In the genomic region with DNA sequence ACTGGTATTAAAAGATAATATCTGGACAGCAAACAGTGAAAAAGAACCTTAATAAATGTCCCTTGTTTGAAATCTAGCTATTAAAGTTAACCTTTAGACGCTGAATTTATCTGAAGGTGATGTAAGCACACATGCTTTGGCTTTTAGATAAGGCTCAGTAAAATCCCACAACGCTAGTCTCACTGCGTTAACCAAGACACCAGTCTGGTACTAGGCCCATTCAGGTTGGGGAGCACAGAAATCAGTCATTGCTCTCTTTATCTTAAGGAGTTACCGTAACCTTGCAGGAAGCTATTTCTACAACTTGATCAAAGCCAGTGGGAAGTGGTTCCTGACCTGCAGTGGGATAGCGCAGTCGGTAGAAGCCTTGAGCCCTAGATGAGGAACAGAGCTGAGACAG, we compare ENCODE assay signal across 25 mouse cellular contexts.
"Had no signal": no experiment of that assay in that cellular context is flagged by ENCODE, and none has a peak within 500 bp of the region (broad histone marks: within the 10 kb centered on the region; RNA-seq: fewer than 3 reads in every experiment).

No protein-coding gene starts in this region.

- H3K4me2 ChIP-seq: heart, embryonic 12.5 days; hindbrain, embryonic 12.5 days; hindbrain, embryonic 14.5 days; limb, embryonic 12.5 days; liver, embryonic 11.5 days; liver, embryonic 13.5 days; liver, embryonic 15.5 days had no signal

- H3K4me1 ChIP-seq: hindbrain, embryonic 10.5 days had no signal

- ATAC-seq: hindbrain, embryonic 16.5 days; inflammation-experienced regulatory T-cells, adult 6 months had no signal

- H3K27ac ChIP-seq: gastrocnemius, adult 2 months; heart, embryonic 10.5 days; hindbrain, embryonic 10.5 days; hindbrain, embryonic 12.5 days; hindbrain, embryonic 14.5 days; layer of hippocampus, adult 2 months; left cerebral cortex, adult 2 months; limb, embryonic 10.5 days; limb, embryonic 12.5 days; liver, embryonic 13.5 days; liver, embryonic 15.5 days had no signal

- H3K9ac ChIP-seq: heart, embryonic 12.5 days; hindbrain, embryonic 12.5 days; hindbrain, embryonic 14.5 days; limb, embryonic 12.5 days; liver, embryonic 13.5 days; liver, embryonic 15.5 days had no signal

- H3K9me3 ChIP-seq: heart, embryonic 10.5 days; heart, embryonic 12.5 days; hindbrain, embryonic 10.5 days; hindbrain, embryonic 12.5 days; limb, embryonic 10.5 days; limb, embryonic 12.5 days; liver, embryonic 13.5 days; liver, embryonic 15.5 days had no signal

- H3K27me3 ChIP-seq: heart, embryonic 12.5 days; hindbrain, embryonic 12.5 days; limb, embryonic 12.5 days; liver, embryonic 13.5 days; liver, embryonic 15.5 days had no signal

- H3K4me3 ChIP-seq: gastrocnemius, adult 2 months; heart, embryonic 10.5 days; heart, embryonic 12.5 days; hindbrain, embryonic 10.5 days; hindbrain, embryonic 12.5 days; layer of hippocampus, adult 2 months; left cerebral cortex, adult 2 months; limb, embryonic 10.5 days; limb, embryonic 12.5 days; liver, embryonic 13.5 days; liver, embryonic 15.5 days had no signal

- DNase-seq: gastrocnemius, adult 2 months; gastrocnemius, postnatal 10 days; gastrocnemius, postnatal 25 days; heart, adult 18-20 months; heart, postnatal 10 days; heart, postnatal 4 days; kidney, adult 18-20 months; kidney, adult 8-10 months; kidney, postnatal 10 days; kidney, postnatal 25 days; kidney, postnatal 4 days; liver, embryonic 13.5 days had no signal
